Mouse (Mus musculus) C2C12 (cell line): ENCODE data around the gene Gli2.

ENCODE experiments used
- CEBPB ChIP-seq: IDR thresholded peaks from one replicate; pipeline ENCODE4 v1.6.1; 2011; ENCODE audit warnings: low read depth, mild to moderate bottlenecking, control low read depth, moderate library complexity
- CTCF ChIP-seq: IDR thresholded peaks from one replicate; pipeline ENCODE4 v1.5.1; 2011; ENCODE audit not compliant: control insufficient read depth, insufficient read depth, insufficient read length
- FOSL1 ChIP-seq: IDR thresholded peaks from one replicate; pipeline ENCODE4 v1.8.0; 2011; ENCODE audit warnings: mild to moderate bottlenecking, low read length; ENCODE audit not compliant: poor library complexity, insufficient read depth, severe bottlenecking
- MAX ChIP-seq: IDR thresholded peaks from one replicate; pipeline ENCODE4 v1.6.1; 2011; ENCODE audit warnings: mild to moderate bottlenecking, control low read depth
- MYOD1 ChIP-seq: IDR thresholded peaks from one replicate; pipeline ENCODE4 v1.6.1; 2011; ENCODE audit warnings: low read depth; ENCODE audit not compliant: control insufficient read depth, insufficient read length
- USF1 ChIP-seq: IDR thresholded peaks from one replicate; pipeline ENCODE4 v1.6.1; 2011; ENCODE audit warnings: low read depth, mild to moderate bottlenecking, control low read depth, moderate library complexity

- TF ChIP-seq USF1 (no peak), CTCF (no peak), FOSL1 (no peak), CEBPB (no peak), MYOD1 (no peak), MAX (no peak)
Measured at GRCm38 (mm10) chr1:119075916-119076315, 22.5 kb upstream of the Gli2 start.
